Mouse (Mus musculus): ENCODE results near the gene Noxred1.
"Not testable (repeated sequence)": the region's sequence is repeated elsewhere in the genome, so short reads cannot be mapped to it uniquely, and the experiment has no call there.

Gene Noxred1

GRCm38 (mm10) chr12:87238632-87239031, at the start of gene Noxred1:
Gene Noxred1 (minus strand): TSS chr12:87238732.
- DNase-seq (ENCODE audit: low read depth, low spot score) = no peak

DNA sequence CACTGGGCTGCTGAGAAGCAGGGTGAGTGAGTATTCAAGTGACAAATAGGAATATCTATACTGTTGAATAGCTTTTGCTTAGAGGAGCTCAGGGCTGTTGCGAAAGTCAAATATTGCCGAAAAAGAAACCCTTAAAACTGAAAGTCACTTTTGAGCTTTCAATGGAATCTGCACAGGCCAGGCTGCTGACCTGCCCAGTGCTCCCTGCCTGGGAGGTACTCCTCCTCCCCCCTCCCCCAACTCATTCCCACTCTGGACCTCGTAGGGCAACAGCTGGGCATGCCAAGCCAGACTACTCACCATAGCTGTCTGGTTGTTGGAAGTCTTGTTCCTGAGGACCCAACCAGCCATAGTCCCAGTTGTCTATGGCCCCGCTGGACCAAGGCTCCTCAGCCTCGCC, 46.2 kb upstream of the Noxred1 start:
- DNase-seq (ENCODE audit: low read depth, low spot score) = no peak

DNA sequence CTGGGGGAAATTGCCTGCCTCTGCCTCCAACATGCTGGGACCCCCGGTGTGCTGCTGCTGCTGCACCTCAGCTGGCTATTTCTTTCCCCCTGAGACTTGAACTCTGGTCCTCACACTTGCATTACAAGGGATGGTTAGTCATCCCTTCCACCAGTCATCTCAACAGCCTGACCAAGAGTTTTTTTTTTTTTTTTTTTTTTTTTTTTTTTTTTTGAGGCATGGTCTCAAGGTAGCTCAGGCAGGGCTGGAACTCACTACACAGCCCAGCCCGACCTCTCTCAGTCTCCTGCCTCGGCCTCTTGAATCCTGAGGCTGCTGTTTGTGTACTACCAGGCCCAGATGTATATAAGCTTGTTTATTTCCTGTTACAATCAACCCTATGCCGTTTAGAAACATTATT, 45.7 kb upstream of the Noxred1 start:
- no peak for DNase-seq (ENCODE audit: low read depth, low spot score)

- DNase-seq (ENCODE audit: low read depth, low spot score) = no peak
Measured at GRCm38 (mm10) chr12:87283706-87284105, 45.2 kb upstream of the Noxred1 start.

DNA sequence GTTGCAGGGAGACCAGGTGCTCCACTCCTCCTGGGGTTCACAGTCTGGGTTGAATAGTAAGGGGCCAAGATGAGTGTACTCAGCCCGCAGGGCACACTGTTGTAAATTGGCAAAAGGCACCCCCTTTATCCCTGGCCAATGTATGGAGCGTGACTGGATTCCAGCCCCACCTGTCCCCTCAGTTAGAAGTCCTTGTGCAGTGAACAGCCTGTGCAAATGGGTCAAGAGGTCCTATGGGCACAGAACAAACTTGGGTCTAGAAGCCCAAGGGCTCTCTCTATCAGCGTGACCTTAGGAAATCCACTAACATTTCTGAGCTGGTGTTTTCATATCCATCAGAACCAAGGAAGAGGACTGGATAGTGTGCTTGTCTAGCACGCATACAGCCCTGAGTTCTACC, 44.2 kb upstream of the Noxred1 start:
- no peak for DNase-seq (ENCODE audit: low read depth, low spot score)

DNA sequence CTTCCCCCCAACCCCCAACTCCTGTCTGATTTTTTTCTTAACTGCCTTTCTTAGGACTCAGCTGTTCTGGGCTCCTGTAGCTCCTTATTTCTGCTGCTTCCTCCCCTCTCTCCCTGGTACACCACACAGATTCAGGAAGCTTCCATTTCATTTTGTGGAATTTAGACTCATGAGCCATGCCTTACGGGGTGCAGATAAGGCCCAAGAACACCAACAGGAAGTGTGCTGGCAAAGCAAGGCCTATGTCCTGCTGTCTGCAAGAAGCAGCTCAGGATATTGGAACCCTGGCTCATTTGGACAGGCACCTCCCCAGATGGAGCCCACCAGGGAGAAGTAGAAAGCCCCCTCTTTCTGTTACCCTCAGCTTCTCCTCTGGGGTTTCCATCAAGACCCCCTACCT, 43.2 kb upstream of the Noxred1 start:
- DNase-seq (ENCODE audit: low read depth, low spot score) = no peak

GRCm38 (mm10) chr12:87279879-87280278, 41.3 kb upstream of the Noxred1 start:
- DNase-seq (ENCODE audit: low read depth, low spot score) = no peak

DNA sequence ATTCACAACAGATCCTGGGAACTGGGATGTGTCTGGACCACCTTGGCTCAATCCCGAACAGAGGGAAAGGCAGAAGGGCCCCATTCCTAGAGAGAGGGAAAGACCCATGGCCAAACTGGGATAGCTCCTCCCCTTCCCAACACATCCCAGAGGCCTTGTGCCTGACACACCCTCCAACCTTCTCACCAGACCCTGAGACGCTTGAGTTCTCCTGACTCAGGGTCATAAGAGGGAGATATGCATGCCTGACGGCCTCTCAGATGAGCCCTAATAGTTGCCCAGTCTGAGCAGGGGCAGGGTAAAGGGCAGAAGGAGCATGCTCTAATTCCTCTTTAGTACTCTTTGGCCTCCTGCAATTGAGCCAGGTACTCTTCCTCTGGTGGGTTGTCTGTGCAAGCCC, 40.8 kb upstream of the Noxred1 start:
- DNase-seq (ENCODE audit: low read depth, low spot score) = no peak

GRCm38 (mm10) chr12:87278118-87278730, 39.7 kb upstream of the Noxred1 start:
- DNase-seq (ENCODE audit: low read depth, low spot score) = no peak

DNA sequence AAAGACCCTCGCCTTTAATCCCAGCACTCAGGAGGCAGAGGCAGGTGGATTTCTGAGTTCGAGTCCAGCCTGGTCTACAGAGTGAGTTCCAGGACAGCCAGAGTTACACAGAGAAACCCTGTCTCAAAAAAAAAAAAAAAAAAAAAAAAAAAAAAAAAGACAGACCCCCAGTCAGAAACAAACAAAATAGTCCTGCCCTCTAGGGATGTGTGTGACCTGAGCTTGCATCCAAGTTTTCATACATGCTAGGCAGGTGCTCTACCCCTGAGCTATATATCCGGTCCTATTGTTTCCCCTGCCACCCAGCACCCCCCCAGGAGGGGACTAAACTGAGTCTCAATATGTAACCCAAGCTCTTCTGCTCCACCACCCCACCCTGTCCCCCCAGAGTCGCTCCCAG, 38.7 kb upstream of the Noxred1 start:
- not testable (repeated sequence) for DNase-seq (ENCODE audit: low read depth, low spot score)

DNA sequence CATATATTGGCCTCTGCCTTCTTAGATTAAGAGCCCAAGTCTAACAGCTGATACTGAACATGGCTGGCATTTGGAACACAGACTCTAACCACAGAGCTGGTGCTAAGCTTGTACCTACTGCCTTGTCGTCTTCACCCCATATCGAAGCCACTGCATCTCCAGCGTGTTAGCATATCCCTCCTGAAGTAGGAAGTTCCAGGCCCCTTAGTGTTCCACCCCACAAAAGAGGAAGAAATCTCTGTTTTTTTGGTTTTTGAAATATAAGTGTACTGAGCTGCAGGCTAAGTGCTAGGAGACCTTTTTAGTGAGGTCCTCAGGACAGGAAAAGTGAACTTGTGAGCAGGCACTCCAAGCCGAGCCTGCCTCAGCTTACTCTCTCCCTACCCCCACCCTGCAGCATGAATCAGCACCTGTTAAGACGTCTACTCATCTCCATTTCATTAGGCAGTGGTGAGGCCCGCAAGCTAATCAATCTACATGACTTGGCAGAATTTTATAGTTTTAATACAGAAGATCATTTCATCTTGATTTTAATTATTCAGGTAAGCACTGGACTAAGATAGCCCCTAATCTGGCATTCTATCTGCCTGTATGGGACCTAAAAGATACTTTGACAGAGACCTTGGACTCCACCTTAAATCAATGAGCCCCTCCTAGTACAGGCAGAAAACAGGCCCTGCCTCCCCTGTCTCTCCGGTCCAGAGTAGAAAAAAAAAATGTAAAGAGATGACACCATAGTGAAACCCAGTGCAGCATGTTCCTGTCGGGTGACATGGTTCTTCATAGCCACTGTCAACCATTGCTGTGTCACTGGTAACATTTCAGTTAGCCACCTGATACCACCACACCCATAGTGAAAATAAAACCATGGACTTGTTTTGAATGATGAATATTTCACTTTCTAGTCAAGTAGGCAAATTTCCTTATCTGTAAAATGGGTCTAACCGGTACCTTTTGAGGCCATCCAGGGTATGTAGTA, 36.6 kb upstream of the Noxred1 start:
- no peak for DNase-seq (ENCODE audit: low read depth, low spot score)

DNA sequence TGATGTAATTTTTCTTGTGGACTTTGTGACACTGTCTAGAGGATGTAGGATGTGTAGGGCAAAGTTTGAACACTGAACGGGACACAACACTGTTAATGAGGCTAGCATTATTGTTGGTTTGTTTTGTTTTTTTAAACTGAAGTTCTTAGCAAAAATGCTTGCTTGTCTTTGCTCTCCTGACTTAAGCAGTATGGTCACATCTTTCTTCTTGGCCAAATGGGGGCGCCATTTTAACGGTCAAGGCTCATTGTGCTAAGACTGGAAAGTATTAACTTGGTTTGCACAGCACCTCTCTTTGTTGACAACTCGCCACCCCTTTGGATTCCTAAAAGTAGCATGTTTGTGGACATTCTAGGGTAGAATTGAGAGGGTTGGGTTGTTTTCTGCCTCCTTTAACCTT, 29.1 kb upstream of the Noxred1 start:
- DNase-seq (ENCODE audit: low read depth, low spot score) = peak; percentile 32

- DNase-seq (ENCODE audit: low read depth, low spot score) = no peak
Measured at GRCm38 (mm10) chr12:87266827-87267603, 28.5 kb upstream of the Noxred1 start.

- DNase-seq (ENCODE audit: low read depth, low spot score) = peak; percentile 96
Measured at GRCm38 (mm10) chr12:87266108-87266826, 27.7 kb upstream of the Noxred1 start, which contains the start of the genes Vipas39 and Ahsa1. Gene Vipas39 (minus strand): TSS chr12:87266256. Gene Ahsa1 (plus strand): TSS chr12:87266479.

DNA sequence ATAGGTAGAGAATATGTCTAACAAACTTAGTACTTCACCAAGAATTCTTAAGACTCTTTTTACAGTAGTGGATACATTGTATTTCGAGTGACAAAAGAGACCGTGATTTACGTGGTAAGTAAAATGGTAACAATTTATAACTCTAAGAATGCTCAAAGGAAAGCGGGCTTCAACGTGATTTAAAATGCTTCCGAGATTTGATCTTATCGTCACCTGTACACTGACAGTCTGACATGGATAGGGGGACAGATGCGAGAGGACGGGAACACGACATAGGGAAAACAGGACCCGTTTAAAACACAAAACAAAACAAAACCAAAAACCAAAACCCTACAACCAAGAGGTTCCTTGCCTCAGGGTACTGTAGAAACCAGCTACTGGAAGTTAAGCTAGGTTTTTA, 26.9 kb upstream of the Noxred1 start:
- DNase-seq (ENCODE audit: low read depth, low spot score) = no peak

- DNase-seq (ENCODE audit: low read depth, low spot score) = no peak
Measured at GRCm38 (mm10) chr12:87260562-87260961, 22.0 kb upstream of the Noxred1 start.

- DNase-seq (ENCODE audit: low read depth, low spot score) = peak; percentile 17
Measured at GRCm38 (mm10) chr12:87256629-87257028, 18.1 kb upstream of the Noxred1 start.

DNA sequence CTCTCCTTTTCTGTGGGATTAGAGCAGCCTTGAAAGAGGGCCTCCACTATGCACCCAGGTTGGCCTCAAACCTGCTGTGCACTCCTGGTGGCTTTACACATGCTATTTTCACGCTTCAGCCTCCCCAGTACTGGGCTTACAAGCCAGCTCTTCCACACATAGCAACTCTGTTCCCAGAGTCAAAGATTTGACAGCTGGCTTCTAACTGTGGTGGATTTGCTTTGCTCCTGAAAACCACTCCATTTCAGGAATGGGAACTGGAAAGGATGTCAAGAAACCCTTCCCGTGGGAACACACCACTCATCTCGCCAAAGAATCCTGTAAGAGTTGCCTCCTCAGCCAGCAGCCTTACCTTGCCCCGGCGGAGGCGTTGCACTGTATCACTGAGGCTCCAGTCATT, 15.3 kb upstream of the Noxred1 start:
- no peak for DNase-seq (ENCODE audit: low read depth, low spot score)

DNA sequence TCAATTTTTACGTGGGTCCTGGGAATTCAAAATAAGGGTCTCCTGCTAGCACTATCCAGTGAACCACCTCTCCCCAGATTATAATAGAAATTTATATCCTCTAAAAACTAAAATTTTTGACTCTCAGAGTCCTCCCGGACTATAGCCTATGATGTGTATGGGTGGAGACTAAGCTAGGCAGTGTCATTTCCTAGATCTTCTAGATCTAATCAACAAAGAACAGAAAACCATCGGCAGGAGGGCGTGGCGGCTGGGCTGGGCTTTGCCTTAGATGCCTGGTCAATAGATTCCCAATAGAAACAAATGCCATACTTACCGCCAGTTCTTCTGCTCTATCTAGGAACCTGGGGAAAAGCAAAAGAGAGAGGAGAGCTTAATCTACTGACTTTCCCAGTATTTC, 11.6 kb upstream of the Noxred1 start:
- no peak for DNase-seq (ENCODE audit: low read depth, low spot score)

- peak; percentile 11 for DNase-seq (ENCODE audit: low read depth, low spot score)
Measured at GRCm38 (mm10) chr12:87236882-87237483, 1.5 kb downstream of the Noxred1 start.

GRCm38 (mm10) chr12:87230379-87230895, 8.1 kb downstream of the Noxred1 start:
- no peak for DNase-seq (ENCODE audit: low read depth, low spot score)
